Mouse (Mus musculus): Measurements from ENCODE around the gene Cacna1b. TPM values are rescaled to one million over a fixed set of nuclear protein-coding genes. Genes with fewer than 3 reads are reported as not detected.

Cacna1b gene
- polyA plus RNA-seq, 1 experiment from 2014 or later, result 2.6 TPM

- ATAC-seq (ENCODE audit: low FRiP score, low read depth), result no peak
- H3K9me3 ChIP-seq, result no peaks in the 10 kb centered on the region
- no peak overlapping the region for H3K4me3 ChIP-seq
- 75% methylated on average over 4 of the region's 4 CpGs for WGBS
- H3K9ac ChIP-seq, result no peak overlapping the region
- H3K4me1 ChIP-seq, result no peaks in the 10 kb centered on the region
- H3K27me3 ChIP-seq, result peaks cover 7% of the 10 kb centered on the region; the same call in 1 of the 2 replicates
- H3K27ac ChIP-seq, result no peak overlapping the region
- H3K36me3 ChIP-seq, result no peaks in the 10 kb centered on the region
- H3K4me2 ChIP-seq (replicated peaks), result no peak overlapping the region
These were observed 7.9 kb upstream of the Cacna1b start for GRCm38 (mm10) chr2:24770861-24771260.

GRCm38 (mm10) chr2:24762446-24762960 is 449 bp downstream of the Cacna1b start:
- under 1% methylated on average over 52 of the region's 52 CpGs for whole genome bisulfite sequencing
- no peaks in the 10 kb centered on the region for H3K36me3 ChIP-seq
- H3K27me3 ChIP-seq, result peaks cover 52% of the 10 kb centered on the region
- H3K4me1 ChIP-seq, result peaks cover 17% of the 10 kb centered on the region
- H3K27ac ChIP-seq, result no peak overlapping the region
- peak overlapping the region; percentile 57 for H3K4me3 ChIP-seq
- peak; percentile 48 for ATAC-seq (ENCODE audit: low FRiP score, low read depth)
- no peaks in the 10 kb centered on the region for H3K9me3 ChIP-seq
- H3K9ac ChIP-seq, result no peak overlapping the region; the same call in 1 of the 2 replicates
- peak overlapping the region; percentile 100 for H3K4me2 ChIP-seq (replicated peaks)

GRCm38 (mm10) chr2:24761923-24762445 is 968 bp downstream of the Cacna1b start:
- H3K4me1 ChIP-seq, result peaks cover 17% of the 10 kb centered on the region
- peak overlapping the region; percentile 100 for H3K4me2 ChIP-seq (replicated peaks)
- peaks cover 52% of the 10 kb centered on the region for H3K27me3 ChIP-seq
- H3K9ac ChIP-seq, result no peak overlapping the region
- 0% methylated on average over 35 of the region's 35 CpGs for WGBS
- no peaks in the 10 kb centered on the region for H3K36me3 ChIP-seq
- peak; percentile 68 for ATAC-seq (ENCODE audit: low FRiP score, low read depth)
- H3K9me3 ChIP-seq, result no peaks in the 10 kb centered on the region
- peak overlapping the region; percentile 57 for H3K4me3 ChIP-seq
- no peak overlapping the region for H3K27ac ChIP-seq

- Histone ChIP-seq H3K9me3 (no peaks in the 10 kb centered on the region), H3K27me3 (no peaks in the 10 kb centered on the region), H3K36me3 (no peaks in the 10 kb centered on the region), H3K27ac (no peak overlapping the region), H3K4me3 (no peak overlapping the region), H3K4me1 (no peaks in the 10 kb centered on the region), H3K4me2 (replicated peaks) (no peak overlapping the region), H3K9ac (no peak overlapping the region)
- WGBS, result 96% methylated on average over 1 of the region's 1 CpGs
- ATAC-seq (ENCODE audit: low FRiP score, low read depth), result no peak
These were observed 7.7 kb downstream of the Cacna1b start for GRCm38 (mm10) chr2:24755276-24755675.

- Histone ChIP-seq H3K4me3 (no peak overlapping the region), H3K4me1 (no peaks in the 10 kb centered on the region), H3K27me3 (no peaks in the 10 kb centered on the region), H3K9ac (no peak overlapping the region), H3K36me3 (no peaks in the 10 kb centered on the region), H3K9me3 (no peaks in the 10 kb centered on the region), H3K4me2 (replicated peaks) (no peak overlapping the region), H3K27ac (no peak overlapping the region)
- 59% methylated on average over 4 of the region's 4 CpGs for WGBS
- no peak for ATAC-seq (ENCODE audit: low FRiP score, low read depth)
These were observed 10.4 kb downstream of the Cacna1b start for GRCm38 (mm10) chr2:24752599-24752998.

GRCm38 (mm10) chr2:24750051-24750450 is 12.9 kb downstream of the Cacna1b start:
- 39% methylated on average over 3 of the region's 3 CpGs for WGBS

GRCm38 (mm10) chr2:24747878-24748277 is 15.1 kb downstream of the Cacna1b start:
- H3K27me3 ChIP-seq, result no peaks in the 10 kb centered on the region
- H3K9ac ChIP-seq, result no peak overlapping the region
- ATAC-seq (ENCODE audit: low FRiP score, low read depth), result no peak
- H3K36me3 ChIP-seq, result no peaks in the 10 kb centered on the region
- no peaks in the 10 kb centered on the region for H3K9me3 ChIP-seq
- no peak overlapping the region for H3K4me3 ChIP-seq
- WGBS, result 57% methylated on average over 7 of the region's 7 CpGs
- H3K4me2 ChIP-seq (replicated peaks), result no peak overlapping the region
- H3K27ac ChIP-seq, result no peak overlapping the region
- H3K4me1 ChIP-seq, result no peaks in the 10 kb centered on the region

More at GRCm38 (mm10) chr2:24750051-24750450, 12.9 kb downstream of the Cacna1b start:
- no peak overlapping the region for H3K9ac ChIP-seq
- no peak overlapping the region for H3K4me3 ChIP-seq
- no peak overlapping the region for H3K4me2 ChIP-seq (replicated peaks)
- ATAC-seq (ENCODE audit: low FRiP score, low read depth), result no peak
- no peak overlapping the region for H3K27ac ChIP-seq
- no peaks in the 10 kb centered on the region for H3K4me1 ChIP-seq
- H3K36me3 ChIP-seq, result no peaks in the 10 kb centered on the region
- no peaks in the 10 kb centered on the region for H3K9me3 ChIP-seq
- H3K27me3 ChIP-seq, result no peaks in the 10 kb centered on the region

GRCm38 (mm10) chr2:24739701-24740100 is 23.3 kb downstream of the Cacna1b start:
- no peaks in the 10 kb centered on the region for H3K27me3 ChIP-seq
- H3K36me3 ChIP-seq, result no peaks in the 10 kb centered on the region
- no peak for ATAC-seq (ENCODE audit: low FRiP score, low read depth)
- H3K4me2 ChIP-seq (replicated peaks), result no peak overlapping the region
- H3K4me3 ChIP-seq, result no peak overlapping the region
- no peaks in the 10 kb centered on the region for H3K9me3 ChIP-seq
- no peak overlapping the region for H3K9ac ChIP-seq
- WGBS, result 85% methylated on average over 5 of the region's 5 CpGs
- no peaks in the 10 kb centered on the region for H3K4me1 ChIP-seq
- no peak overlapping the region for H3K27ac ChIP-seq

- no peak for ATAC-seq (ENCODE audit: low FRiP score, low read depth)
- no peak overlapping the region for H3K27ac ChIP-seq
- H3K9ac ChIP-seq, result no peak overlapping the region
- no peaks in the 10 kb centered on the region for H3K27me3 ChIP-seq
- WGBS, result 75% methylated on average over 4 of the region's 4 CpGs
- H3K4me1 ChIP-seq, result no peaks in the 10 kb centered on the region
- no peaks in the 10 kb centered on the region for H3K9me3 ChIP-seq
- no peaks in the 10 kb centered on the region for H3K36me3 ChIP-seq
- no peak overlapping the region for H3K4me3 ChIP-seq
- no peak overlapping the region for H3K4me2 ChIP-seq (replicated peaks)
These were observed 29.8 kb downstream of the Cacna1b start for GRCm38 (mm10) chr2:24733157-24733556.

GRCm38 (mm10) chr2:24725865-24726264 is 37.1 kb downstream of the Cacna1b start:
- Histone ChIP-seq H3K4me2 (replicated peaks) (no peak overlapping the region), H3K9me3 (no peaks in the 10 kb centered on the region), H3K27me3 (no peaks in the 10 kb centered on the region), H3K36me3 (no peaks in the 10 kb centered on the region), H3K4me3 (no peak overlapping the region), H3K27ac (no peak overlapping the region), H3K4me1 (no peaks in the 10 kb centered on the region), H3K9ac (no peak overlapping the region)
- WGBS, result 81% methylated on average over 4 of the region's 4 CpGs
- no peak for ATAC-seq (ENCODE audit: low FRiP score, low read depth)

GRCm38 (mm10) chr2:24719645-24720379 is 43.1 kb downstream of the Cacna1b start:
- peak; percentile 28; the same call in 1 of the 2 replicates for ATAC-seq (ENCODE audit: low FRiP score, low read depth)
- WGBS, result 96% methylated on average over 14 of the region's 14 CpGs

DNA sequence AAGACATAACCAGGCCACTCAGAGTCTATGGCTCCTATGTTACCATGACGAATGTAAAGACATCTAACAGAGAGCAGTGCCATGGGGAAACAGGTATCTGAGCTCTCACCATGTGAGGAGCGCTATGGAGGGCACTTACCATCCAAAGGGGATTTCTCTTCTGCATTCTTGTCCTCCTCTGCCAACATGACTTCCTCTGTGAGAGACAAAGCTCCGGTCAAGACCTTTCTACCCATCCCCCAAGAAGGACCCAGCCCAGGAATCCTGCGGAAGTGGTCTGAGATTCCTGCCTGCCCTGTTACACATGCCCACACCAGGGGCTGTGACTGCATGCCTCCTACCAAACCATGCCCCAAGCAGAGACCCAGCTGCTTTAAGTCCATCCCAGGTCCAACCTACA is 44.0 kb downstream of the Cacna1b start:
- H3K9ac ChIP-seq, result no peak overlapping the region
- no peaks in the 10 kb centered on the region for H3K4me1 ChIP-seq
- no peak overlapping the region for H3K4me2 ChIP-seq (replicated peaks)
- peak; percentile 48; the same call in 1 of the 2 replicates for ATAC-seq (ENCODE audit: low FRiP score, low read depth)
- H3K4me3 ChIP-seq, result no peak overlapping the region
- no peaks in the 10 kb centered on the region for H3K9me3 ChIP-seq
- WGBS, result 85% methylated on average over 4 of the region's 4 CpGs
- no peak overlapping the region for H3K27ac ChIP-seq
- H3K27me3 ChIP-seq, result no peaks in the 10 kb centered on the region
- no peaks in the 10 kb centered on the region for H3K36me3 ChIP-seq

More at GRCm38 (mm10) chr2:24719645-24720379, 43.1 kb downstream of the Cacna1b start:
- Histone ChIP-seq H3K9me3 (no peaks in the 10 kb centered on the region), H3K9ac (no peak overlapping the region), H3K36me3 (no peaks in the 10 kb centered on the region), H3K4me1 (no peaks in the 10 kb centered on the region), H3K4me2 (replicated peaks) (no peak overlapping the region), H3K27ac (no peak overlapping the region), H3K27me3 (no peaks in the 10 kb centered on the region), H3K4me3 (no peak overlapping the region)

All from limb, embryonic 13.5 days (tissue).